8 mouse cellular contexts compared by ENCODE assay signal in genomic region chr2:66409740-66410290, GRCm38 (mm10). TPM values are rescaled to one million over a fixed set of nuclear protein-coding genes. Genes with fewer than 3 reads are reported as not detected.
DNase-seq lines count a peak whose midpoint lies in the region; ATAC-seq and TF ChIP-seq lines count a peak whose summit lies in the region.

No protein-coding gene starts in this region.

- peak overlapping the region; percentile 63 for H3K4me3 ChIP-seq in heart, embryonic 16.5 days (ENCODE audit: low read length)
- peak overlapping the region; percentile 35 for H3K4me3 ChIP-seq in lung, embryonic 14.5 days (ENCODE audit: low read depth, low read length)

- no peak overlapping the region for H3K27ac ChIP-seq in heart, embryonic 16.5 days (ENCODE audit: low read length)
- H3K27ac ChIP-seq in lung, embryonic 14.5 days (ENCODE audit: low read depth): no peak overlapping the region

- peaks cover 8% of the 10 kb centered on the region; the same call in 1 of the 2 replicates for H3K4me1 ChIP-seq in heart, embryonic 16.5 days (ENCODE audit: control insufficient read depth, insufficient read depth, low read length)
- no peaks in the 10 kb centered on the region for H3K4me1 ChIP-seq in lung, embryonic 14.5 days (ENCODE audit: insufficient read depth)

- H3K27me3 ChIP-seq in heart, embryonic 16.5 days (ENCODE audit: control insufficient read depth, insufficient read depth, low read length): 0 out of 2 replicates have a peak, but pooled peaks cover 5% of the 10 kb centered on the region
- peaks cover 8% of the 10 kb centered on the region; the same call in 1 of the 2 replicates for H3K27me3 ChIP-seq in lung, embryonic 14.5 days (ENCODE audit: insufficient read depth, low read length)

- WGBS in heart, embryonic 16.5 days: 2% methylated on average over 14 of the region's 14 CpGs
- under 1% methylated on average over 14 of the region's 14 CpGs for WGBS in lung, embryonic 14.5 days

- no peaks in the 10 kb centered on the region for H3K36me3 ChIP-seq in heart, embryonic 16.5 days (ENCODE audit: control insufficient read depth, insufficient read depth)
- no peaks in the 10 kb centered on the region for H3K36me3 ChIP-seq in lung, embryonic 14.5 days (ENCODE audit: insufficient read depth)

- TF ChIP-seq CTCF in lung, embryonic 14.5 days (IDR thresholded peaks at IDR 0.05; ENCODE audit: low read depth): peak; percentile 83

- no peaks in the 10 kb centered on the region for H3K9me3 ChIP-seq in heart, embryonic 16.5 days (replicated peaks; ENCODE audit: control insufficient read depth, low read length)
- H3K9me3 ChIP-seq in lung, embryonic 14.5 days (ENCODE audit: low read depth, low read length): no peaks in the 10 kb centered on the region

- ATAC-seq in heart, embryonic 16.5 days (replicated peaks; ENCODE audit: extremely low read depth, insufficient read depth, low FRiP score): 0 out of 2 replicates have a peak, but pooled peaks have one; percentile 32
- peak; percentile 90 for ATAC-seq in lung, embryonic 14.5 days (ENCODE audit: insufficient read depth)
- no peak for ATAC-seq in monocyte, adult 5-6 weeks (replicated peaks; ENCODE audit: insufficient number of reproducible peaks, low FRiP score, low TSS enrichment, poor library complexity, severe bottlenecking)

- H3K9ac ChIP-seq in heart, embryonic 16.5 days (ENCODE audit: low read length): peak overlapping the region; percentile 57; the same call in 1 of the 2 replicates
- H3K9ac ChIP-seq in lung, embryonic 14.5 days: no peak overlapping the region

- peak overlapping the region; percentile 93 for H3K4me2 ChIP-seq in heart, embryonic 16.5 days (ENCODE audit: low read depth, low read length)
- peak overlapping the region; percentile 69 for H3K4me2 ChIP-seq in lung, embryonic 14.5 days

- DNase-seq in B cell, adult 2 months: peak; percentile 16 to 19
- peak; percentile 82 for DNase-seq in NIH3T3 (ENCODE audit: low read depth)
- DNase-seq in embryo, embryonic 9.5 days (ENCODE audit: extremely low spot score): peak; percentile 57
- DNase-seq in layer of hippocampus, adult 11-12 months (ENCODE audit: low spot score): peak; percentile 71
- peak; percentile 89 for DNase-seq in lung, embryonic 14.5 days
- DNase-seq in retina, embryonic 14.5 days (ENCODE audit: low spot score): peak; percentile 89

RNA-seq across cellular contexts. Expression of gene Scn1a, which starts 30.8 kb away (rescaled TPM):
- polyA plus RNA-seq in heart, embryonic 16.5 days (2015; fragmentation: Nextera tagmentation; extraction: Ambion mirVana): 0.06 and 0.08 TPM in 2 replicates
- 0.25 and 0.32 TPM in 2 replicates for polyA plus RNA-seq in lung, embryonic 14.5 days (2014; fragmentation: Nextera tagmentation; extraction: Ambion mirVana)
- 0.32 TPM in 1 of 3 replicates, not detected in the others for total RNA-seq in monocyte, adult 5-6 weeks (2017)

Comparison
In these comparisons a context has a peak if more than half of its experiments do, and no peak if none do; other contexts are left out.
1. DNase-seq: peak in every context shown above with its lines; median percentile 89 in lung, embryonic 14.5 days; 89 in retina, embryonic 14.5 days; 82 in NIH3T3; 71 in layer of hippocampus, adult 11-12 months; 57 in embryo, embryonic 9.5 days; 18 in B cell, adult 2 months.